Mouse (Mus musculus) heart, adult 8-10 months (tissue): ENCODE results near the gene Oprm1. TPM values are rescaled to one million over a fixed set of nuclear protein-coding genes. Genes with fewer than 3 reads are reported as not detected.

ENCODE experiments used
- DNase-seq: peaks from one replicate; pipeline ENCODE4 v3.0.0; 2022; ENCODE audit warnings: low spot score
- total RNA-seq, 4 experiments: library from RNA; stranded (reverse); gene quantifications; 2 replicates each; pipeline ENCODE4 v1.2.4; 2022

The Oprm1 gene
- total RNA-seq, 4 experiments from 2014 or later, result not detected

GRCm38 (mm10) chr10:6890348-6891009 is 132.2 kb downstream of the Oprm1 start:
- DNase-seq, result no peak

GRCm38 (mm10) chr10:6895796-6896195 is 137.5 kb downstream of the Oprm1 start:
- no peak for DNase-seq

GRCm38 (mm10) chr10:6896659-6897303 is 138.5 kb downstream of the Oprm1 start:
- DNase-seq, result no peak

GRCm38 (mm10) chr10:6900126-6900525 is 141.8 kb downstream of the Oprm1 start:
- DNase-seq, result no peak

GRCm38 (mm10) chr10:6901819-6902393 is 143.6 kb downstream of the Oprm1 start:
- no peak for DNase-seq

GRCm38 (mm10) chr10:6909763-6910162 is 151.5 kb downstream of the Oprm1 start:
- no peak for DNase-seq

GRCm38 (mm10) chr10:6915991-6916390 is 157.7 kb downstream of the Oprm1 start:
- no peak for DNase-seq

- peak; percentile 9 for DNase-seq
These were observed 158.4 kb downstream of the Oprm1 start for GRCm38 (mm10) chr10:6916545-6917257.

- DNase-seq, result no peak
These were observed 168.4 kb downstream of the Oprm1 start for GRCm38 (mm10) chr10:6926724-6927123.

- DNase-seq, result no peak
These were observed 169.4 kb downstream of the Oprm1 start for GRCm38 (mm10) chr10:6927600-6928223.

- DNase-seq, result no peak
These were observed 170.6 kb downstream of the Oprm1 start for GRCm38 (mm10) chr10:6928905-6929304.

GRCm38 (mm10) chr10:6930398-6930797 is 172.1 kb downstream of the Oprm1 start:
- no peak for DNase-seq

- no peak for DNase-seq
These were observed 172.6 kb downstream of the Oprm1 start for GRCm38 (mm10) chr10:6930889-6931288.

- no peak for DNase-seq
These were observed 176.5 kb downstream of the Oprm1 start for GRCm38 (mm10) chr10:6934776-6935175.

- DNase-seq, result no peak
These were observed 178.5 kb downstream of the Oprm1 start for GRCm38 (mm10) chr10:6936671-6937425.

GRCm38 (mm10) chr10:6953115-6953514 is 194.8 kb downstream of the Oprm1 start:
- DNase-seq, result no peak

- no peak for DNase-seq
These were observed 196.2 kb downstream of the Oprm1 start for GRCm38 (mm10) chr10:6954533-6954932.

- no peak for DNase-seq
These were observed 198.1 kb downstream of the Oprm1 start for GRCm38 (mm10) chr10:6956357-6956756.

GRCm38 (mm10) chr10:6958791-6959190 is 200.5 kb downstream of the Oprm1 start:
- DNase-seq, result no peak

- DNase-seq, result no peak
These were observed 209.4 kb downstream of the Oprm1 start for GRCm38 (mm10) chr10:6967588-6968242.

GRCm38 (mm10) chr10:6968334-6968733 is 210.0 kb downstream of the Oprm1 start:
- no peak for DNase-seq
